Mouse (Mus musculus) central nervous system, embryonic 14 days (tissue): ENCODE results near the gene Sult2a8. TPM values are rescaled to one million over a fixed set of nuclear protein-coding genes. Genes with fewer than 3 reads are reported as not detected.

ENCODE experiments used
- polyA plus RNA-seq: library from polyadenylated mRNA; depleted of rRNA; stranded (reverse); fragments of >200 nt; gene quantifications from 2 replicates; pipeline ENCODE4 v1.2.3, GENCODE M21; 2012; rRNA removed

Sult2a8 gene
- polyA plus RNA-seq = not detected in 2 replicates

GRCm38 (mm10) chr7:14446534-14446933 is at the start of gene Sult2a8:
Sult2a8 (minus strand) TSS chr7:14446769.

GRCm38 (mm10) chr7:14494130-14494529 is 47.6 kb upstream of the Sult2a8 start, which contains the start of gene Sult2a7:
Sult2a7 (minus strand) TSS chr7:14494230.

Other genes starting within 250 kb of the Sult2a8 start
- gene Sult2a6, start 191.9 kb downstream of the Sult2a8 start, polyA plus RNA-seq = not detected in 2 replicates
- gene Obox8, start 113.2 kb downstream of the Sult2a8 start, polyA plus RNA-seq = not detected in 2 replicates
- gene Sult2a7, start 47.5 kb upstream of the Sult2a8 start, polyA plus RNA-seq = not detected in 2 replicates
- gene Vmn1r90, start 116.7 kb upstream of the Sult2a8 start, polyA plus RNA-seq = 0.48 and 0.73 TPM in 2 replicates
- not detected in 2 replicates for gene Obox7, start 212.7 kb upstream of the Sult2a8 start, polyA plus RNA-seq